Mouse (Mus musculus) left cerebral cortex, adult 18-20 months (tissue): ENCODE data around the gene Lpp. TPM values are rescaled to one million over a fixed set of nuclear protein-coding genes. Genes with fewer than 3 reads are reported as not detected.
"Not testable (repeated sequence)": the region's sequence is repeated elsewhere in the genome, so short reads cannot be mapped to it uniquely, and the experiment has no call there.

ENCODE experiments used
- DNase-seq, 2 experiments: peaks; one replicate each; pipeline ENCODE4 v3.0.0; 2021 to 2022; ENCODE audit warnings: low spot score in 2 of 2, mixed read lengths in 1 of 2
- total RNA-seq, 2 experiments: library from RNA; stranded (reverse); gene quantifications; 2 replicates each; pipeline ENCODE4 v1.2.3; 2021

Gene Lpp
- total RNA-seq, 2 experiments from 2014 or later, result 5.0 to 6.2 TPM

- peak in 1 of 2 experiments; percentile 14 for DNase-seq
Measured at GRCm38 (mm10) chr16:24960901-24961806, 567.8 kb downstream of the Lpp start.

GRCm38 (mm10) chr16:24964311-24964710 is 571.0 kb downstream of the Lpp start:
- DNase-seq, result no peak

DNA sequence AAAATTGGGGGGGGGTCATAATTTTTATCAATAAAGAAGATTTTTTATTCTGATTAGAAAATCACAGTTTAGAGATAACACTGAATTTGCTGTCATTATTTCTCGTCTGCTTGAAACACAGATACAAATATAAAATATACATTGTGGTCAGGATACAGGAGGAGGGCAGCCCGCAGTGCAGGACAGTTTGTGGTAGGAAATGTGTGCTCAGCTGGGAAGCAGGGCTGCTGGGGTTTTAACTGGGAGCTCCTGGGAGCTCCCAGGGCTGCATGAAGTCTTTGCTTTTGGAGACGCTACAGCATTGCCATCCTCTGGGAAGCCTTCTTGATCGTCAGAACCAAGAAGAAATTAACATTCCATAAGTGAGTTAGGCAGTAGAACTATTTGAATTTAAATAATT is 571.8 kb downstream of the Lpp start:
- DNase-seq, result no peak

DNA sequence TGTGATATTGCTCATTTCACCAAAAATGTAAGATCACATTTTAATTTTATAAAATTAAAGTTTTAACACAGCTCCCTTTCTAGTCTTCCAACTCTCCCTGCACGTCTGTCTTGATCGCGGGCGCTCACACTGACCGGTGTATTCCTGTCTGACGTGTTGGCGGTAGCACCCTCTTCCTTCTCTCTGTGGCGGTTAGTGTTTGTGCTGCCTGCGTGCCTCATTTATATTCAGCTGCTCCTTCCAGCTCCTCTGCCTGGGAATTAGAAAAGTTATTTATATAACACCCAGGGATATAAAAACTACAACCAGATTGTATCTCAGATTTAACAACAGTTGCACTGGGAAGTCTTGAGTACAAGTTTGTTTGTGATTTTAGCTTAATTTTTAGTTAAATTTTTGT is 573.2 kb downstream of the Lpp start:
- peak in 1 of 2 experiments; percentile 33 for DNase-seq

- DNase-seq, result no peak
Measured at GRCm38 (mm10) chr16:24973009-24973631, 579.8 kb downstream of the Lpp start.

DNA sequence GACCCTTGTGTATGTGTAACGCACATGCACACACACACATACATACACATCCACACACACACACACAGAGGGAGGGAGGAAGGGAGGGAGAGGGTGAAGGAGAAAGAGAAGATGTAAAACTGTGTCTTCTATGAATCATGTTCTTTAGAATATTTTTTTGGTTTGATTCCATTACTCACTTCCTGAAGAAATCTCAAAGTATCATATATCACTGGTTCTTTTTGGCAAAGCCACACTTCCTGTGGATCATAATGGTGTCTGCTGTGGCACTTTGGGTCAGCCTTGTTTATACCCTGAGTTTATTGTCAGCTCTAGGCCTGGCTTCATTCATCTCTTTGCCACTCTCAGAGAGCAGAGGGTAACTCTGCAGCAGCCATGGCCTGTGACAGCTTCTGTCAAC is 584.5 kb downstream of the Lpp start:
- no peak for DNase-seq

DNA sequence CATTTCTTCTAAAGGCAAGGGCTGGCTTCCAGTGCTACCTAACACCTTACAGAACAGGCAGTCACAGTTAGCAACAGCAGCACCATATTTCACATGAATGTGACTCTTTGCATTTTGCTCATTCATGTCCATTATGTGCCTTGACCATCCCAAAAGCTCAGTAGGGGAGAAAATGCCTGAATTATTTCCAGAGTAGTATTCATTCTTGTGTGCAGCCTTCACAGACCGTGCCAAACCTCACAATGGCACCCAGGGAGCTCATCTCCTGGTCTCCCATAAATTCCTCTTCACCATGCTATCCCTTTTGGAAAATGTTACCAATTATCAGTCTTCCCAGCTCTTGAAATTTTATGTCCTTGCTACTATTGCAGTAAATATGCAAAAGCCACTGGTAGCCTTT is 584.9 kb downstream of the Lpp start:
- DNase-seq, result no peak

DNA sequence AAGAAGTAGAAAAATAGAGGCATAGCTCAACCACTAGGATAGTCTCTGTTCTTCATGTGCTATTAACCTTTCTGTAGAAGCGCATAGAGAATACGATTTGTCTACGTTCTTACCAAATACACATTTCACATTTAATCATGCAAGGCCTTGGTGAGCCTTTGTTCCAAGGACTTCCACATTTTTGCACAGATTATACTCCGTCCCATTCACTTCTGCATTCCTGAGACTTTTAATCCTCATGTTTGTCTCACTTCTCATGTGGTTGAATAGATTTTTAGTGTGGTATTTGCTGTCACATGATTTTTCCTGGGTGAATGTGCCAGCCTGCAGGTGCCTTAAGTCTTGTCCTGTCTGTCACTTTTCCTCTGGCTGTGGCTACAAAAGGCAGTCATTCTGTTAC is 586.1 kb downstream of the Lpp start:
- DNase-seq, result no peak

- no peak for DNase-seq
Measured at GRCm38 (mm10) chr16:24982828-24983227, 589.5 kb downstream of the Lpp start.

DNA sequence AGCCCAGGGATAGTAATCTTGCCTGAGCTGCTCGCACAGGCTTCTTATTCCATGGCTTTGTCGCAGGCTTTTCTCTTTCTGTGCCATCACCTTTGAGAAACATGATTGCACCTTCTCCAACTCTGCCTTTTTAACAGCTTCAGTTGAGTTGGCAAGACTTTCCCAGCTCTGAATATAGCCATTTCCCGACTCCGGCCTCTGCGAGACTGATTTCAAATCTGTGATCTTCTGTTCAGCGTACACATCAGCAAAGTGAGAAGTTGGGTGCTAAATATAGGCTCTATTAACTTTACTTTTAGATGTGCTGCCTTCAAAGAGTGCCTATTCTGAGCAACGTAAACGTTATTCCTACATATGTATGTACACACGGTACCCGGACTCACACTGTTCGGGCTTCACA is 597.0 kb downstream of the Lpp start:
- DNase-seq, result no peak

DNA sequence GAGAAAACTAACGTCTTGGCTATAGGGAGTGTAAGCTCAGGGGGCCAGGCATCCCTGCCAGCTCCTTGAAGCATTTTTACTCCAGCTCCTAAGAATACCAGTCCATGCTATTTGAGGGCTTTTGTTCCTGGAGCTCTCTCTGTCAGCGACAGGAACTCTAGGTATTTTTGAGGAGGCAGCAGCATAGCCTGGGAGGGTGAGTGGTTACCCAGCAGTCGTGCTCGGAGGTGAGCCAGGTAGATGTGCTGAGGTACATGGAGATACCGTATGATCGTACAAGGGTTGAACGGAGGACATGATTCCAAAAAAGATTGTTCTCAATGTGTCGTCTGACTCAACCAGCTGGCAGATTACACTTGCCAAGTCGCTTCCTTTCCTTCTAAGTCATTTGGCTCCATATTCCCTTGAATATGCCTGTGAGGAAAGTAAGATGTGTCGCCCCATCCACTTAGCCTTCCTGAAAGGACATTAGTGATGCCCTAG is 597.8 kb downstream of the Lpp start:
- peak; percentile 46 to 59 for DNase-seq

- DNase-seq, result no peak
Measured at GRCm38 (mm10) chr16:24991995-24992394, 598.7 kb downstream of the Lpp start.

- no peak for DNase-seq
Measured at GRCm38 (mm10) chr16:24992494-24992893, 599.2 kb downstream of the Lpp start.

- no peak for DNase-seq
Measured at GRCm38 (mm10) chr16:25010980-25011877, 617.9 kb downstream of the Lpp start.

DNA sequence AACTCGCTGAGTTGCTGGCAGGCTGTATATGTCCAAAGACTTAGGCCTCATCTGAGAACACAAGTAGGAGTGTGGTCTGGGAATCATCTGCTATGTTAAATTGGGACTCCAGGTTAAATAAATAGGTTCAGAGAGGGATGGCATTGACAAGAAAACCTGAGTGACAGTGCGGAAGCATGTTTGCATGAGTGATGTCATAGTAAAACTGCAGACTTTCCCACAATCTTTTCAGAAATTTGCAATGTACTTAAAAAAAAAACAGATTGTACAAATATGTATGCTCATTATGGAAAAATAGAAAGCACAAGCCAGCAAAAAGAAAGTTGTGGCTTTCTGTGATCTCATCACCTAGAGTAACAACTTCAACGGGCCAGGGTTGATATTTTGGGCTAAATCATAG is 619.6 kb downstream of the Lpp start:
- DNase-seq, result no peak

DNA sequence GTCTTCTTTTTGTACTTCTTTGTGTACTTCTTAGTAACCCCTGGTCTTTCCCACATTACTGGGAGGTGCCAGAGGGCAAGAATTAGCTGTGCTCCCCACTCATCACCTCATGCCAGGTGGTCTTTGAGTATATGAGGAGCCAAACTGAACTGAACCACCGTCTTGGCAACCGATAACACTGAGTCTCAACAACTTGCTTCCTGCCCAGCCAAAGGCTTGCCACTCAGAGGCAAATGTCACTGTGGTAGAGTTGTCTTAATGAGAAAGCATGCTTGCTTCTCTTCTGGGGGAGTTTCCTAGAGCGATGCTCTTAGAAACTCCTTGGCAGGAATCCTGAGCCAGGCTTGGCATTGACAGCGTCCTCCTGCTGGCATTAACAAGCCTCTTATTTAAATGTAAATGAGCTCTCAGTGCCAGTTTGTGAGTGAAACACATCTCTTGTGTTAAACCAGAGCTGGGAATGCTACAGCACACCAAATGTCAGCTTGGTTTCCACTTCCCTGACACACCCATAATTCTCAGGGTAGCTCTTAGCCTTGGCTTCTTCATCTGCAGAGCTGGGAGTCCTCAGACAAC is 623.0 kb downstream of the Lpp start:
- peak; percentile 61 to 76 for DNase-seq

GRCm38 (mm10) chr16:25017046-25017445 is 623.7 kb downstream of the Lpp start:
- DNase-seq, result no peak

DNA sequence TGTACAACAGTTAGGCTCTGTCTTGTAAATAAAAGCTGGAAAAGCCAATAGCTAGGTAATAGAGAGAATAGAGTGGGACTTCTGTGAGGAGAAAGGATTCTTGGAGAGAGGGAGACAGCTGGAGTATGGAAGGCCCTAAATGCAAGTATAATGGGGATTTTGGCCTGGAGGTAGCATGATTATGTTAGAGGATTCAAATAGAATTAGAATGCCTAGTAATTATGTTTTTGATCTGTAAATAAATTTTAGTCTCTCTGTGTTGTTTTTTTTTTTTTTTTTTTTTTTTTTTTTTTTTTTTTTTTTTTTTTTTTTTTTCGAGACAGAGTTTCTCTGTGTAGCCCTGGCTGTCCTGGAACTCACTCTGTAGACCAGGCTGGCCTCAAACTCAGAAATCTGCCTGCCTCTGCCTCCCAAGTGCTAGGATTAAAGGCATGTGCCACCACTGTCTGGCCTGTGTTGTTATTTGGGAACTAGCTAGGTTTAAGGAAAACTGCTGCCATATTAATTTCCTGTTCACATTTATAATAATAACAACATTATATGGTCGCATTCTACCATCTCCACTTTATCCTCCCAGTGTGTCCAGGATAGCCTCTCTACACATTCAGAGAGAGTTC is 628.5 kb downstream of the Lpp start:
- not testable (repeated sequence) for DNase-seq

DNA sequence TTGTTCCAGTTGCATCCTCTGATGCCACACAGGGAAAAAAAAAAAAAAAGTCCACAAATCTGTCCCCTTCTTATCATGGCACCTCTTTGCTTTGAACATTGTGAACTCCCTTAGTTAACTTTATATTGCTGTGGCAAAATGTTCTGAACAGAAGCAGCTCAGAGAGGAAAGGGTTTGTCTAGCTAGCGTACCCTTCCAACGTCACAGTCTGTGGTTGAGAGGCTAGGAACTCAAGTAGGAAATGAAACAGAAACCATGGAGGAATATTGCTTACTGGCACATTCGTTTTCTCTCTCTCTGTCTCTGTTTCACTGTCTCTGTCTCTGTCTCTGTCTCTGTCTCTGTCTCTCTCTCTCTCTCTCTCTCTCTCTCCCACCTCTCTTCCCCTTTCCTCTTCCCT is 631.3 kb downstream of the Lpp start:
- DNase-seq, result no peak

DNA sequence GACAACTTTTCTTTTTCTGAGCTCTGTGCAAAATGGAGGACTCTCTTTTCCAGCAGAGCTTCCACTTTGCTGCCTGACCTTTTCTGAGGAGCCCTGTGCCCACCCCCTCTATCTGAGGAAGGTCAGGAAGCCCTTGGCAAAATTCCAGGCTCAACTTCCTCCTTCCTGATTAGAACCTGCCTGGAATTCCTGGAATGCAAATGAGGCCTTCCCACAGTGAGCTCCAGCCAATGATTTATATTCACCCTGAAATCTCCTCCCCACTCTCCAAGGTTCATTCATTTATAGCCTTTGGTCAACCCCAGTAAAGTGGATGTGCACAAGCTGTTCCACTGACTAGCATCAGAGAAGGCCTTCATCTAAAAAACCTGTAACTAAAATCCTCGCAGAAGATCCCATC is 632.9 kb downstream of the Lpp start:
- DNase-seq, result no peak

- no peak for DNase-seq
Measured at GRCm38 (mm10) chr16:25029548-25029947, 636.2 kb downstream of the Lpp start.
